8 mouse cellular contexts compared by ENCODE assay signal in the genomic region with DNA sequence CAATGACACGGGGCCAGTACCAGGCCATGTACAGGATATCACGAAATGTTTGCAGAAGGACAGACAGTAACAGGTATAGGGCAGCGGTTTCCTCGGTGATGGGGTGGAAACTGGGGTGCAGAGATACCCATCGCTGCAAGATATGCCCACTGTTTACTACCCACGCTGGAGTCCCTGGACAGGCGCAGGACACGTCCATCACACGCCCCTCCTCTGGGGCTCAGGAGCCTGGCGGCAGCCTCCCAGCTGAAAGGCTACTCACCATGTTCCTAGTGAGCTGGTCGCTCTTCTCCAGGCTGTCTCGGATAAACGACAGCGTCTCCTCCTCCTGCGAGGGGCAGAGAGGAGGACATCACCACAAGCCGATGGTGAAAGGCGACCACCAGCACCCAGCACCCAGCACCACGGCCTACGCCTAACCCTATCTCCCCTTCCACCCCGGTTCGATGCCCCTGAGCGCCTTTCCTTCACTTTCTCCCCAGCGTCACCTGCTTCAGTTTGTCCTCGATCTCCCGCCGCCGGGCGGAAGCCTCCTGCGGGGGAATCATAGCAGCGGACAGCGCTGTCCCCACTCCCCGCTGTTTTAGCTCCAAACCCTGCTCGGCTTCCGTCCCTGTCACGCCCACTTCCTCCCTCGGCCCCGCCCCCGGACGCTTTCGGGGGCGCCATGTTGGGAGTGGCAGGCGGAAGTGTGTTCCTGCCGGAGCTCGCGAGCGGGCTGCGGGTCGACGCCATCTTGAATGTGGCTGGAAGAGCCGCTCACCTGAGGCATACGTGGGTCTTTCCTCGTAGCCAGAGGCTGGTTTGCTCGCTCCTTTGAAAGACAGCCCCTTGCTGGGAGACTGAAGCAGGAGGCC. TPM values are rescaled to one million over a fixed set of nuclear protein-coding genes. Genes with fewer than 3 reads are reported as not detected.
DNase-seq lines count a peak whose midpoint lies in the region; ATAC-seq lines count a peak whose summit lies in the region.

No protein-coding gene starts in this region.

- no peaks in the 10 kb centered on the region for H3K4me1 ChIP-seq in hindbrain, embryonic 11.5 days (replicated peaks; ENCODE audit: control insufficient read depth, insufficient read depth, low read length)

- peak; percentile 98 for DNase-seq in Muller cell, postnatal 12 days (ENCODE audit: inconsistent ontology term)
- DNase-seq in cerebellum, adult 9-11 months: peak; percentile 94
- DNase-seq in frontal cortex, adult 2 months (ENCODE audit: extremely low spot score in 1 of 2, low spot score in 1 of 2): peak; percentile 75 to 90
- peak; percentile 98 for DNase-seq in hindbrain, embryonic 11.5 days (ENCODE audit: low spot score)
- DNase-seq in layer of hippocampus, postnatal 10 days (ENCODE audit: low spot score in 2 of 2): peak; percentile 88 to 92
- peak; percentile 98 for DNase-seq in lung, postnatal 10 days
- DNase-seq in ovary, postnatal 36 days (ENCODE audit: low spot score): peak; percentile 94
- peak; percentile 94 for DNase-seq in thymus, postnatal 25 days

- peak overlapping the region; percentile 68 for H3K4me3 ChIP-seq in hindbrain, embryonic 11.5 days (ENCODE audit: low read depth, low read length)

- 4% methylated on average over 51 of the region's 53 CpGs for WGBS in hindbrain, embryonic 11.5 days

- 0 out of 2 replicates have a peak overlapping the region, but pooled peaks have one; percentile 27 for H3K27ac ChIP-seq in hindbrain, embryonic 11.5 days (ENCODE audit: low read depth, low read length)

- H3K9me3 ChIP-seq in hindbrain, embryonic 11.5 days (ENCODE audit: control insufficient read depth, low read length): no peaks in the 10 kb centered on the region

- H3K4me2 ChIP-seq in hindbrain, embryonic 11.5 days (replicated peaks; ENCODE audit: low read depth, low read length): peak overlapping the region; percentile 78

- ATAC-seq in hindbrain, embryonic 11.5 days (ENCODE audit: low FRiP score): peak; percentile 94

- 0 out of 2 replicates have a peak, but pooled peaks cover 2% of the 10 kb centered on the region for H3K36me3 ChIP-seq in hindbrain, embryonic 11.5 days (ENCODE audit: control insufficient read depth, insufficient read depth, low read length)

- H3K27me3 ChIP-seq in hindbrain, embryonic 11.5 days (ENCODE audit: control insufficient read depth, insufficient read depth, low read length): no peaks in the 10 kb centered on the region

- peak overlapping the region; percentile 71 for H3K9ac ChIP-seq in hindbrain, embryonic 11.5 days (ENCODE audit: low read depth, low read length)

RNA-seq across cellular contexts. Expression of gene Exoc7, which starts 0.7 kb away (rescaled TPM):
- polyA plus RNA-seq in frontal cortex, adult 2 months (2012; rRNA removed): 89.7 and 97.5 TPM in 2 replicates
- polyA plus RNA-seq in hindbrain, embryonic 11.5 days (2014; fragmentation: Nextera tagmentation; extraction: Ambion mirVana): 66.2 and 68.3 TPM in 2 replicates
- total RNA-seq in layer of hippocampus, postnatal 10 days (2021): 10 to 100 TPM; 84.6 to 97.9 TPM

RNA-seq across cellular contexts. Expression of gene Galr2, which starts 25.6 kb away (rescaled TPM):
- not detected in 2 replicates for polyA plus RNA-seq in frontal cortex, adult 2 months (2012; rRNA removed)
- polyA plus RNA-seq in hindbrain, embryonic 11.5 days (2014; fragmentation: Nextera tagmentation; extraction: Ambion mirVana): 0.42 and 0.54 TPM in 2 replicates
- not detected for total RNA-seq in layer of hippocampus, postnatal 10 days (2021)

RNA-seq across cellular contexts. Expression of gene Foxj1, which starts 28.8 kb away (rescaled TPM):
- 4.6 and 5.6 TPM in 2 replicates for polyA plus RNA-seq in frontal cortex, adult 2 months (2012; rRNA removed)
- polyA plus RNA-seq in hindbrain, embryonic 11.5 days (2014; fragmentation: Nextera tagmentation; extraction: Ambion mirVana): 10.0 and 10.1 TPM in 2 replicates
- 10 to 100 TPM in 1 of 2 experiments, 1 to 10 TPM in 1; 9.5 to 10.4 TPM for total RNA-seq in layer of hippocampus, postnatal 10 days (2021)

RNA-seq across cellular contexts. Expression of gene Srp68, which starts 32.3 kb away (rescaled TPM):
- 63.4 and 63.9 TPM in 2 replicates for polyA plus RNA-seq in frontal cortex, adult 2 months (2012; rRNA removed)
- polyA plus RNA-seq in hindbrain, embryonic 11.5 days (2014; fragmentation: Nextera tagmentation; extraction: Ambion mirVana): 72.4 and 74.0 TPM in 2 replicates
- 10 to 100 TPM; 50.5 to 51.9 TPM for total RNA-seq in layer of hippocampus, postnatal 10 days (2021)

Comparison
In these comparisons a context has a peak if more than half of its experiments do, and no peak if none do; other contexts are left out.
1. Peak in every context shown above with its lines: DNase-seq, ATAC-seq, H3K4me3 ChIP-seq and H3K27ac ChIP-seq.